Mouse (Mus musculus): Measurements from ENCODE around the gene Atp6ap2.
"Not testable (repeated sequence)": the region's sequence is repeated elsewhere in the genome, so short reads cannot be mapped to it uniquely, and the experiment has no call there.

The Atp6ap2 gene

DNA sequence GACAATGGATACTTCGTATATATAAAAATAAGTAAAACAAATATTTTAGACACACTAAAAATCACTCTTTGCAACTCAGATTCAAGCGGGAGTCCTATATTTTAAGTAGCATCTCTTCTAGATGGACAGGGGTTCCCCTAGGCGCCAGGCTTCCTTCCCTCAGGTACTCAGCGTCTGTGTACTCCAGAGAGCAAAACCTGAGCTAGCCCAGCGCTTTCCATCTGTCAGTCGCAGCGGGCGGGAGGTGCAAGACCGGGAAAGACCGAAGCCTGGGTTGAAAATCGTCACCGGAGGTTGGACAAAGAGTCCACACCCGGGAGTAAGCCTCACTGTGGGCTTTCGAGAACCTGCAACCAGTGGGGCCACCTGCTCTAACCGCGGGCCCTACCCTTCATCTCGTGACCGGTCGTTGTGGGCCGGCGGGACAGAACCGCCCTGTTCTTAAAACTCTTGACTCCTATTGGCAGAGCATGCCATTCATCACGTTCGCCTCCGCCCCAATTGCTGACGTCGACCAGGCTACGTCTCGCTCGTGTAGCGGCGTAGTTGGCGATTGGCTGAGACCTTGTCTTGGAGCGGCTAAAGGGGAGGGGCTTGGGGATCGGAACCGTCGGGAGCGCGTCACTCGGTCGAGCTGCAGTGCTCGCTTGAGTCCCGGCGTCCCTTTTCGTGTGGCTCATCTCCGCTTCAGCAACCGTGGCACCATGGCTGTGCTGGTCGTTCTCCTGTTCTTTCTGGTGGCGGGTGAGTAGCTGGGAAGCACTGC is at the start of gene Atp6ap2:
TSS of gene Atp6ap2 (plus strand) at position 610 of the 766 bp plus-strand sequence.
- peak; percentile 55 for DNase-seq (ENCODE audit: low spot score)

DNA sequence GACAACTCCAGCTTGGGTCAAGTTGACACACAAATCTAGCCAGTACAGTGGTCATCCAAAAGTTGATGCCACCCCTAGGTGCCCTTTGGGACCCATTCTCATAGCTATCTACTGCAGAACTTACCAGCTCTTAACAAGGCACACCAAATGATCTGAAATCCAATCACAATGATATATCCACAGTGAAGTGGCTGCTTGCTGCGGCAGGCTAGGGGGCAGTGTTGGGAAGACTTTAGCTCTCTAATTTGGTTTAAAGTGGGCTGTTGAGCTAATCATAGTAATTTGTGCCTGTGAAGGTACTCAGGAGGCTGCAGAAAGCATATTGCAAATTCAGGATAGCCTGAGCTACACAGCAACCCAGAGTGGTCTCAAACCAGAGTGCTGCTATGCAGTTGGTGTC is 43.2 kb upstream of the Atp6ap2 start:
- DNase-seq (ENCODE audit: low spot score) = no peak

DNA sequence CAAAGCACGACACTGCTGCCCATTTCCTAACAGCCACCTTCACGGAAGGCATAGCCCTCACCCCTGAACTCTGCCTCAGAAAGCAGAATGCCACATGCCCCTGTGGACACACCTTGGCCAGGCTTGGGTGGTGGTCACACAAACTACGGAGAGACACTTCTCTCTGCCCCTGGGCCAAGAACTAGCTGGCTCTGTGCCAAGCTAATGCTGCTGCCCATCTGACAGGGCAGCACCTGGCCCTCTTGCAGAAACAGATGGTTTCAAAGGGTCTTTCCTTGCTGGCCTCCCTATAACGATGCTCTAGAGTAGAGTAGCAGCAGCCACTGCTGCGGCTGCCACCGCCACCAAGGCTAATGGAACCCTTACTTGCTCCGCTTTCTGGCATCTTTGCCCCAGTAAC is 30.5 kb upstream of the Atp6ap2 start:
- DNase-seq (ENCODE audit: low spot score) = no peak

DNA sequence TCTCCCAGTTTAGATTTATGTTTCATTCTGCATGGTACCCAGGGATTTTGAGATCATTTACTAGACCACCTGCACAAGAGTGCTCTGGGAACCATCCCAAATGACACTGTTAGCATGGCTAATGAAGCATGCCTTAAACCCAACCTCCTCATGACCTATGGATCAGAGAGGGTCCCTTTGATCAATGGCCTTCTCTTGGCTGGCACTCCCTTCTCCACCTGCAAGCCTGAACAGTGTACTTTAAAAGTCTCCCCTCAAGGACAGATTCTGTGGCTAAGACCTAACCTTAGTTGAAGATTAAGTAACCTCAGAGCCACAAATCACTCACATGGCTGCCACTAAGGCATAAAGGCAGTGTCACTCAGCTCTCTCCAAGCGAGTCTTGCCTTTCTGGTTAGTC is 16.2 kb upstream of the Atp6ap2 start:
- DNase-seq (ENCODE audit: low spot score) = no peak

DNA sequence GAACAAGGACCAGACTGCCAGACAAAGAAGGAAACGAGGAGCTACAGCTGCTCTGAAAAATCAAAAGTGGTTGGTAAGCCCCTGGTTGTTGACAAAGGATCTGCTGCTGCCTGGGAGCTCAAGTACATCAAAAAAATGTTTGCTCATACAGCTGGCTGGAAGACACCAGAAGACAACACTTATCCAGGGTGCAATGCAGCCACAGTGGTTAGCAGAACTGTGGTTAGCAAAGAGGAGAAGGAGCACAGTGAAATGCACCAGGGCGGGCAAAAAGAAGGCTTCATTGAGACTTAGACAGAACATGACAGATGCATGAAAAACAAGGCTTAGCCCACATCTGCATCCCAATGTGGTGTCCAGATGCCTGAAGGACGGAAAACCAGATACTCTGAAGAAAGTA is 9.7 kb upstream of the Atp6ap2 start:
- no peak for DNase-seq (ENCODE audit: low spot score)

DNA sequence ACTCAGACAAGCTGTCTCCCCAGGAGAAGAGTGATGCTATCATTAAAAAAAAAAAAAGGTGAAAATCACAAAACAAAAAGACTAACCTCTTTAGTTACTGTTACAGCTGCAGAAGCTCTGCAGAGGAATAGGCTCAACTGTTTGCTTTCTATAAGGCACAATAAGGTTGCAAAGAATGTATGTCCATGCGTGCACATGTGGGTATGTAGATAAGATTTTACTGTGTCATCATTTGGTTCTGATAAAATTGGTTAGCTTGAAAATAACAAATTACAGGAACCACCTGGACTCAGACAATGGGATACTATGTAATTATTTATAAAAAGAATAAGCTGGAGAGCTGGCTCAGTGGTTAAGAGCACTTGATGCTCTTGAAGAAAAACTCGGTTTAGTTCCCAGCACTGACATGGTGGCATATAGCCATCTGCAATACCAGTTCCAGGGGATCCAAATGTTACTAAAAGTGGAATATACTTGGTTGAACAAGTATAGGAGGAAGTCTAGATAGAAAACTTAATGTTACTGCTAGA is 9.2 kb upstream of the Atp6ap2 start:
- DNase-seq (ENCODE audit: low spot score) = no peak

DNA sequence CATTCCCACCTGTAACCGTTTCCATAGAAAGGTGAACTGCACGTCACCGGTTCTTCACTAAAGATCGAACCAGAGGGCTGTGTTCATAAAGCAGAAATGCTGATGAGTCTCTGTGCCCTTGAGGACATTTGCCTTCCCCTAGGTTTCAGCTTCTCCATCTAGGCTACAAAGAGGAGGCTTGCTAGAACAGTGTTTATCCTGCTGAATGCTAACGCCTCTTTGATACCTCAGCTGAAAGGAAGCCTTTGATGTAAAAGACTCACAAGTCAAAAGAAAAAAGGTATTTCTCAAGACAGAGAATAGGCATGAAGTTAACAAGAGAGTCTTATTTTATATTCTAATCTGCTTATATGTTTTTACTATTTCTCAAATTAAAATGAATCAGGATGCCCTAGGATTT is 4.3 kb upstream of the Atp6ap2 start:
- no peak for DNase-seq (ENCODE audit: low spot score)

DNA sequence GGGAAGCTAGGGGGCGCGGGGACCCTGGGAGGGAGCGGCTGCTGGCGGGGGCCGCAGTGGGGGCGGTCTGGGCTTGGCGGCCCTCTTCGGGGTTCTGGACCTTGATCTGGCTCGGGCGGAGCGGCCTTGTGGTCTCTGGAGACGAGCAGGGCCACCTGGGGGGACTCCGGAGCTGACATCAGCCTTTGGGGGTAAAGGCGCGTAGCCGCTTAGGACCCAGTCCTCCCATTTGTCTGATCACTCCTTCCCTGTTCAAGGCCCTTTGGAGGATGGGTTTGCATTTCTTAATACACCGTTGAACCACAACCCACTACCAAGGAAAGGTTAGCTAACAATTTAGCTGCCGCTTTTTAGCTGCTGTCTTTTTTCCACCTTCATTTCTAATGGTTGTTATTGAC is 356 bp downstream of the Atp6ap2 start:
- no peak for DNase-seq (ENCODE audit: low spot score)

DNA sequence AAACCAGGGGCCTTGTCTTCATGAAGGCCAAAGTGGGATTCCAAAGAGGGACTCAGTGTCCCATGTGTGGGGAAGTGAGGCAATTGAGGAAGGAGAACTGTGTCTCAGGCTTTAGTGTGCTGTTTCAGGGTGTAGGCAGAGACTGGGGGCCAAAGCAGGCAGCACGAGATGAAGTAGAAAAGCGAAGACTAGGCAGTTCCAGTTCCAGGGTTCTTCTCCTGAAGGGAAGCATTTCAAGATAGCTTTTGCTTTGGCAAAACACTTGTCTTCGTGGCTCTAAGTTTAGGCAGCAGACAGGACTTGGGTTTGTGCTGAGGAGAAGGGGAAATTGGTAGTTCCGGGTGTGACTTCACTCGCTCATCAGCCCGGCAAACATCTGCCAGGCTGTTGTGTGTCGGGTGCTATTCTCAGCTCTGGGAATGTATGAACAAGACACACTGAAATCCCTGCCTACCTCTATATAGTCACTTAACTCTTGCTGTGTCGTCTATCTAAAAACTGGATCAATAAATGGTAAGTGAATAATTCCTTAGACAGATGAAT is 3.9 kb downstream of the Atp6ap2 start:
- DNase-seq (ENCODE audit: low spot score) = no peak

DNA sequence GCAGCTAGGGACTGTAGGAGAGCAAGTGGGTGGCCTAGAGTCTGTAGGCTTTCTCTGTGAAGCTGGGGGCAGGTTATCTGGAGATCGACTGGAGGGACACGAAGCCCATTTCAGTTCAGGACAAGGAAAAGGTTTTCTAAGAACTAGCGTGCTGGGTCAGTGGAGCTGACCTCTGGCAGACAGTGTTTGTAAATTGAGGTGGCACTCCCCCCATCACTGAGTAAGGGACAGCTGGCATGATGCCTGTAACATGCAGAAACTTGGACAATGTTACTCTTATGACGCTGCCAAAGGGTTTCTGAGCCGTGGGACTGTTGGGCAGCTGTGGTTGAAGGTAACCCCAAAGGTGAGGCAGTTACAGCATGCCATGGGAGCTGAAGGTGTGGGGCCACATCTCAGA is 4.4 kb downstream of the Atp6ap2 start:
- DNase-seq (ENCODE audit: low spot score) = no peak

DNA sequence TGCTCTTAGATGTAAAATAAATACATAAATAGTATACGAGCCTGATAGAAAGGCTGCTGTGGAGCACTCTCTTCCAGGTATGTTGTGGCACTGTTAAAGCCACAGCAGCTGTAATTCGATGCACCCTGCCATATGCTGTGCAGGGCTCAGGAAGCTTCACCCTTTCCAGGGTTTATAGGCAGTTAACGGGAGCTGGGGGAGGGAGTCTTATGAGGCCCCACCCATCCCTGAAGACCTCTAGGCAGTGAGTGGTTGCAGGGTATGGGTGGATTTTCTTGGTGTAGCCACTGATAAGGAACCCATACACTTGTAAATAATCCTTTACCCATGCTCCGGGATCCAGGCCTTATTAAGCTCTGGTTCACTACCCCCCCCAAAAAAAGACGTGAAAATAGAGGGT is 6.2 kb downstream of the Atp6ap2 start:
- no peak for DNase-seq (ENCODE audit: low spot score)

DNA sequence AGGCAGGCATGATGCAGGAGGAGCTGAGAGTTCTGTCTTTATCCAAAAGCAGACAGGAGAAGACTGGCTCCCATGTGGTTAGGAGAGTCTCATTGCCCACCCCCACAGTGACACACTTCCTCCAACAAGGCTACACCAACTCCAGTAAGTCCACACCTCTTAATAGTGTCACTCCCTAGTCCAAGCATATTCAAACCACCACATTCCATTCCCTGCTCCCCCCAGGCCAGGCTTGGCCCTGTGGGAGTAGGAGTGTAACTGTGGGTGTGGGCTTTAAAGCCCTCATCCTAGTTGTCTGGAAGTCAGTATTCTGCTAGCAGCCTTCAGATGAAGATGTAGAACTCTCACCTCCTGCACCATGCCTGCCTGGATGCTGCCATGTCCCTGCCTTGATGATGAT is 22.9 kb downstream of the Atp6ap2 start:
- not testable (repeated sequence) for DNase-seq (ENCODE audit: low spot score)

DNA sequence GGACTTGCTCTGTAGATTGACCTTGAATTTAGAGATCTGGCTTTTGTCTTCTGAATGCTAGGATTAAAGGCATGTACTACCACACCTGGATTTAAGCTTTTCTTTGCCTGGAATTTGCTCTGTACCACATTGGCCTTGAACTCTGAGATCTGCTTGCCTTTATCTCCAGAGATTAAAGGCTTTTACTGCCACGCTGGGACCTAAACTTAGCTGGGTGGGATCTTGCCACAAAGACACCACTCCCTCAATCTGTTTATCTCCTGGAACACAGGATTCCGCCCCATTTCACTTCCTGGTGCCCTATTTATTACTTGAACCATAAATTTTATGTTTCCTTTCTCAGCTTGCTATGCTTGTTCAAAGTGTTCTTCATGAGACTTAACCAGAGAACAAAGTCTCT is 23.6 kb downstream of the Atp6ap2 start:
- DNase-seq (ENCODE audit: low spot score) = no peak

DNA sequence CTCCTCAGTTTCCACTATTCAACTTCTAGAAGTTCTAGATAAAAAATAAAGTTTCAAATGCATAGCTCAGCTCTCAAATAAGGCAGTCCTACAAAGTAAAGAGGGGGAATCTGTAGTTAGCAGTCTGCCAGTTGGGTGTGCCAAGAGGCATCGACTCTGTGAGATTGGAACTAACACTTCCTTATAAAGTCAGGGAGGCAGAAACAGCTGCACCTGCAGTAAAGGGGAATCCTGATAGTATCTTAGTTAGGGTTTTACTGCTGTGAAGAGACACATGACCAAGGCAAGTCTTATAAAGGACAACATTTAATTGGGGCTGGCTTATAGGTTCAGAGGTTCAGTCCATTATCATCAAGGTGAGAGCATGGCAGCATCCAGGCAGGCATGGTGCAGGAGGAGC is 24.8 kb downstream of the Atp6ap2 start:
- DNase-seq (ENCODE audit: low spot score) = not testable (repeated sequence)

DNA sequence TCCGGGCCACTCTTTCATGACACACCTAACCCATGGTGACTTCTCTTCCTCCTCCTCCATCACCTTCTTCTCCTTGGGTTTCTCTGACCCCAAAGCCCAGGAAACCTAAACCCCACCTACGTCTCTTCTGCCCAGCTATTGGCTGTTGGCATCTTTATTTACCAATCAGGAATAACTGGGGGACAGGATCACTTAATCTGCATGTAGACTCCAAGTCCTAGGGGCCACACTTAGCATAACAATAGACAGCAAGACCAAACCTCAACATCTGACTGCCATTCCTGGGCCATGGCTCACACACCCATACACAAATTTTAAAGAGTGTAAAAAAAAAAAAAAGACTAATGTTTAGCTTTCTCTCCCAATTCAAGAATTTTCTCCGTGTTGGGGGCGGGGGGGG is 37.5 kb downstream of the Atp6ap2 start:
- DNase-seq (ENCODE audit: low spot score) = no peak

DNA sequence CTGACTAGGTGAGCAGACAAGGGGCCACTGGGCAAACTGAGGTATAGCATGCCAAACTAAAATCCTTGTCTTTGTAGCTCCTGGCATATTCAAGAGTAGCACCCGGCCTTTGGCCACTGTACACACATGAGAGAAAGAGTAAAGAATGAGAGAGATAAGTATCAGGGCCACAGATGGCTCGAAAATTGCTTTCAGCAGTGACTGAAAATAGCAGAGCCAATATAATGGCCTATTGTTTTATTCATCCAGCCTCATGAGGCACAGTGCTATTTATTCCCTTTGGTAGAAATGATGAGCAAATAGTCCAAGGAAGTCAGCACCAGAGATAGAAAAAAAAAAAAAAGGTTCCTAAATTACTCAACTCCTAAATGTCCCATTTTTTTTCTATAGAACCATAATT is 57.4 kb downstream of the Atp6ap2 start:
- no peak for DNase-seq (ENCODE audit: low spot score)

DNA sequence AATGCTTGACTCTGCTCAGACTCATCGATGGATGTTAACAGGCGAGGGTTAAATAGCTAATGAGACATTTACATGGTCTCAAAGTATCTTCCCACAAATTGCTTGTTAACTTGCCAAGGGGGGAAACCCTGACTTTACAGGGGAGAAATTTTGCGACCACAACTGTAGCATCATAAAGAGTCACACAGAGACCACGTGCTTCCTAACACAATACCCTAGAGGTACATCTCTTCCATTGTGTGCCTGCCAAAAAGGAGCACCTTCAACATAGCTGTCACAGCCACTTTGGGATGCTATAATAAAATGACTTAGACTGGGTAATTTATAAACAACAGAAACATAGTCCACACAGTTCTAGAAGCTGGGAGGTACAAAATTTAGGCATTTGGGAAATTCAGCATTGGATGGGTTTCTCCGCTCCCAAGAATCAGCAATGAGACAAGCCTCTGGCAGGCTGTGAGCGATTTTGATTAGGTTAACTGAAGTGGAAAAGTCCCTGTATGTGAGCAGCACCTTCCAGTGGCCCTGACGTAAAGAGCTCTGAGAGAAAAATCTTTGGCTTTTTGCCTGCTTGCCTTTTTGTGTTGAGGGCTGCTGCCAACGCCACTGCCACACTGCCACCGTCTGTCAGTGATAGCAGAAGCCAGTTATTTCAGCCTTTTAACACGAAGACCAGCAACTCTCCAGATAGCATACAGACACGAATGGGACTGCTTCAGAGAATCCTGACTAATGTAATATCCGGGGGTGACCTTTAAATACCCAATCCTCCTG is 58.1 kb downstream of the Atp6ap2 start:
- DNase-seq (ENCODE audit: low spot score) = no peak

DNA sequence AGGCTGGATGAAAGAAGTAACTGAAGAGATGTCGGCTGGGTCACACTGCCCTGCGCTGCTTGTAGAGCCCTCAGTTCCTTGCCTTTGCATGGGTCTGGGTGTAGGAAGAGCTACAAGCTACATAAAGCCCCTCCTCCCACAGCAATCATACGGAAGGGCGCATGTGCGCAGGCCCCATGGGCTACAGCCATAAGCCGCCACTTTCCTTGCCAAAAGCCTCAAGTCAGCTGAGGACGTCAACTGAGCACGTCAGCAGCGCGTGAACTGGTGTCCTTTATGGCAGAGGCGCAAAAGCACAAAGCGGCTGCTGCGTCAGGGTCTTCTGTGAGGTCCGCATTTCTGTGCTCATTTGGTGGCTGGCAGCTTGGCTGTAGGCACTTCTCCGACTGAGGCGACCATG is 64.3 kb downstream of the Atp6ap2 start:
- DNase-seq (ENCODE audit: low spot score) = no peak

DNA sequence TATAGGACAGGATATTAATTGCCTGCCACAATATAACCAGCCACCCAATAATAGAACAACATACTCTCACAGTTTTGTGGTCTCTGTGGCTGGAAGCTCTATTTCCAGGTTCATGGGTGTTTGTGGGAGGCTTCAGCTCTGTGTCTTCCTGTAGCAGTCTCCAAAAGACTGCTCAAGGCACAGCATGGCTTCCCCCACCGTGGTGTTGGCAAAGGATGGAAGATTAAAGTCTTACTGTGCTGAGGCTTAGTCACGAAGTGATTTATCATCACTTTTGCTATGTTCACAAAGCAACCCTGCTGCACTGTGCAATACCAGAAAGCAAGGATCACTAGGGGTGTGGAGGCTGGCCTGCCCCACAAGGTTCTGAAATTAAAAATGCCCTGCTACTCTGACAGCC is 66.3 kb downstream of the Atp6ap2 start:
- DNase-seq (ENCODE audit: low spot score) = no peak
